20 mouse cellular contexts compared by ENCODE assay signal in the genomic region with DNA sequence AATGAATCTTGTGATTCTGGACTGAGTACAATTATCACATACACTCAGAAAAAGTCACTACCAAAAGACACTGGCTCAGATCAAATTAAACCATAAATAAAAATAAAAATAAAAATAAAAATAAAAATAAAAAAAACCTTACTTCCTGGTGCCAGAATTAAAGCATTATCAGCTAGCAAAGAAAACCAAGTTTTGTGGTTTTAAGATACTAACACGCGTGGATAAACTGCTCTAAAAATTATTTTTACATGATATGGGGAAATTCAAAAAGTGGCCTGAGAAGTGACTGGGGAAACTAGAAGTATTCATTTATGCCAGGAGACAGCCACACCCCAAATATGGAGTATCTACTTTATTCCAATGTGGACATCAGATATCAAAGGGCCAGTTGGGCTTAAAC.
DNase-seq lines count a peak whose midpoint lies in the region; ATAC-seq and TF ChIP-seq lines count a peak whose summit lies in the region.
"Had no signal": no experiment of that assay in that cellular context is flagged by ENCODE, and none has a peak within 500 bp of the region (broad histone marks: within the 10 kb centered on the region; RNA-seq: fewer than 3 reads in every experiment).

No protein-coding gene starts in this region.

- H3K36me3 ChIP-seq in kidney, embryonic 15.5 days = peaks cover 6% of the 10 kb centered on the region; the same call in 1 of the 2 replicates
- no peaks in the 10 kb centered on the region for H3K36me3 ChIP-seq in kidney, postnatal 0 days (ENCODE audit: insufficient read depth, low read length)
- H3K36me3 ChIP-seq: embryonic facial prominence, embryonic 12.5 days; forebrain, embryonic 15.5 days had no signal

- H3K9ac ChIP-seq in kidney, embryonic 15.5 days = no peak overlapping the region
- no peak overlapping the region for H3K9ac ChIP-seq in kidney, postnatal 0 days (ENCODE audit: low read depth, low read length)
- H3K9ac ChIP-seq: embryonic facial prominence, embryonic 12.5 days; forebrain, embryonic 13.5 days; forebrain, embryonic 15.5 days; forebrain, postnatal 0 days had no signal

- no peak for ATAC-seq in kidney, embryonic 15.5 days (replicated peaks; ENCODE audit: low FRiP score)
- ATAC-seq in kidney, postnatal 0 days (replicated peaks; ENCODE audit: low FRiP score, low read depth) = no peak
- ATAC-seq: activated CD4-positive, CD25-positive, alpha-beta regulatory T cell, adult 4 months; forebrain, embryonic 13.5 days; forebrain, embryonic 15.5 days; forebrain, postnatal 0 days; Patski had no signal

- no peaks in the 10 kb centered on the region for H3K9me3 ChIP-seq in kidney, embryonic 15.5 days (replicated peaks)
- no peaks in the 10 kb centered on the region for H3K9me3 ChIP-seq in kidney, postnatal 0 days (replicated peaks; ENCODE audit: low read length)
- H3K9me3 ChIP-seq: embryonic facial prominence, embryonic 10.5 days; embryonic facial prominence, embryonic 12.5 days; forebrain, embryonic 13.5 days; forebrain, embryonic 15.5 days had no signal

- 0 out of 2 replicates have a peak overlapping the region, but pooled peaks have one; percentile 78 for H3K27ac ChIP-seq in kidney, embryonic 15.5 days
- 0 out of 2 replicates have a peak overlapping the region, but pooled peaks have one; percentile 63 for H3K27ac ChIP-seq in kidney, postnatal 0 days
- H3K27ac ChIP-seq: embryonic facial prominence, embryonic 10.5 days; embryonic facial prominence, embryonic 12.5 days; forebrain, embryonic 13.5 days; forebrain, embryonic 15.5 days had no signal

- TF ChIP-seq CTCF in kidney, postnatal 0 days (IDR thresholded peaks at IDR 0.05; ENCODE audit: low read depth) = no peak

- no peak for DNase-seq in kidney, postnatal 4 days
- no peak for DNase-seq in kidney, postnatal 0 days (ENCODE audit: low spot score)
- no peak for DNase-seq in kidney, adult 18-20 months
- DNase-seq in layer of hippocampus, adult 9-10 months (ENCODE audit: low spot score) = no peak
- DNase-seq: adrenal gland, adult 8-10 months; adrenal gland, postnatal 14 days; adrenal gland, postnatal 36 days; cerebellum, adult 11-12 months; cerebellum, adult 2 months; cerebellum, adult 9-10 months; cerebellum, postnatal 10 days; cerebellum, postnatal 25 days; forebrain, postnatal 0 days had no signal

- peaks cover 36% of the 10 kb centered on the region for H3K4me1 ChIP-seq in kidney, embryonic 15.5 days
- H3K4me1 ChIP-seq in kidney, postnatal 0 days (replicated peaks; ENCODE audit: insufficient read depth, low read length) = peaks cover 13% of the 10 kb centered on the region
- H3K4me1 ChIP-seq: embryonic facial prominence, embryonic 12.5 days had no signal

- H3K4me2 ChIP-seq in kidney, embryonic 15.5 days = no peak overlapping the region
- no peak overlapping the region for H3K4me2 ChIP-seq in kidney, postnatal 0 days (ENCODE audit: low read length)
- H3K4me2 ChIP-seq: embryonic facial prominence, embryonic 12.5 days; forebrain, embryonic 13.5 days; forebrain, embryonic 15.5 days had no signal

- H3K27me3 ChIP-seq in kidney, embryonic 15.5 days = no peaks in the 10 kb centered on the region
- H3K27me3 ChIP-seq in kidney, postnatal 0 days (ENCODE audit: insufficient read depth, low read length) = no peaks in the 10 kb centered on the region
- H3K27me3 ChIP-seq: embryonic facial prominence, embryonic 12.5 days; forebrain, embryonic 15.5 days; Patski had no signal

- no peak overlapping the region for H3K4me3 ChIP-seq in kidney, embryonic 15.5 days (replicated peaks)
- H3K4me3 ChIP-seq in kidney, postnatal 0 days (replicated peaks; ENCODE audit: low read depth, low read length) = no peak overlapping the region
- H3K4me3 ChIP-seq: embryonic facial prominence, embryonic 10.5 days; embryonic facial prominence, embryonic 12.5 days; forebrain, embryonic 13.5 days; forebrain, embryonic 15.5 days had no signal

- WGBS in kidney, embryonic 15.5 days = 93% methylated on average over 2 of the region's 2 CpGs
- 89% methylated on average over 2 of the region's 2 CpGs for WGBS in kidney, postnatal 0 days
